Mouse (Mus musculus) C2C12 (cell line): ENCODE data around the gene March4.

Source experiments
- CTCF ChIP-seq: IDR thresholded peaks from one replicate; pipeline ENCODE4 v1.5.1; 2011; ENCODE audit not compliant: control insufficient read depth, insufficient read depth, insufficient read length
- MAX ChIP-seq: IDR thresholded peaks from one replicate; pipeline ENCODE4 v1.6.1; 2011; ENCODE audit warnings: mild to moderate bottlenecking, control low read depth
- USF1 ChIP-seq: IDR thresholded peaks from one replicate; pipeline ENCODE4 v1.6.1; 2011; ENCODE audit warnings: low read depth, mild to moderate bottlenecking, control low read depth, moderate library complexity

- TF ChIP-seq USF1 (no peak), MAX (no peak), CTCF (no peak)
These were observed 94.0 kb downstream of the March4 start for GRCm38 (mm10) chr1:72442747-72443146.
